19 mouse cellular contexts compared by ENCODE assay signal in the genomic region with DNA sequence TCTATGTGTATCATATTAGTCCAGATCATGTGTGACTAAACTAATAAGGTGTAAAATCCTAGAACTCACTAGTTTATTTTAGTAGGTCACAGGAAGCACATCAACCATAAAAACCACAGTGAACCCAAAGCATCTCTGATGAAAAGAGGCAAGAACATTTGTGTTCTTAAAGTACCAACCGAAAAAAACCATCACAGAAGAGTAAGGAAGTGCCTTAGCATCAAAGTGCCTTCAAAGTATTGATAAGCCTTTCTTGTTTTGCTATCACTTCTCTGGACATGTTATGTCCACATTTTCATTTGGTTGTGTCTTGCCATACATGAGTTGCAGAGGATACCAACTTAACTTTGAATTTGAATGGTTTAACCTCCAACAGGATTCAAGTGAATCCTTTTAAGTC. TPM values are rescaled to one million over a fixed set of nuclear protein-coding genes. Genes with fewer than 3 reads are reported as not detected.
A peak's percentile ranks its signal among the peaks of the same experiment; 100 is the strongest.
DNase-seq lines count a peak whose midpoint lies in the region; ATAC-seq and TF ChIP-seq lines count a peak whose summit lies in the region.
"Had no signal": no experiment of that assay in that cellular context is flagged by ENCODE, and none has a peak within 500 bp of the region (broad histone marks: within the 10 kb centered on the region; RNA-seq: fewer than 3 reads in every experiment).

No protein-coding gene starts in this region.

- peak; percentile 24 for DNase-seq in thymus, postnatal 14 days
- no peak for DNase-seq in thymus, adult 2 months
- DNase-seq in MEL (ENCODE audit: low read depth, low spot score) = no peak
- DNase-seq in layer of hippocampus, postnatal 14 days (ENCODE audit: low spot score in 2 of 2) = no peak
- no peak for DNase-seq in c-Kit-positive CD71-positive TER-119-positive erythroid progenitor cells, embryonic 14.5 days (ENCODE audit: low spot score)
- DNase-seq in gastrocnemius, postnatal 14 days = no peak
- DNase-seq: adrenal gland, postnatal 14 days; cerebellum, adult 18-20 months; cerebellum, adult 9-11 months; cerebellum, postnatal 36 days; gastrocnemius, postnatal 25 days had no signal

- no peak overlapping the region for H3K9ac ChIP-seq in MEL (ENCODE audit: control insufficient read depth, low read depth, low read length, poor library complexity, severe bottlenecking)
- H3K9ac ChIP-seq: embryonic facial prominence, embryonic 13.5 days; forebrain, embryonic 12.5 days; heart, embryonic 12.5 days; hindbrain, embryonic 14.5 days had no signal

- 10% methylated on average over 1 of the region's 1 CpGs for WGBS in thymus, adult 2 months

- no peak for TF ChIP-seq RAD21 in MEL (IDR thresholded peaks at IDR 0.05; ENCODE audit: low read depth, low read length)

- no peaks in the 10 kb centered on the region for H3K27me3 ChIP-seq in thymus, adult 2 months (ENCODE audit: control insufficient read depth, insufficient read depth, low read length)
- H3K27me3 ChIP-seq in MEL (ENCODE audit: control insufficient read depth in 1 of 2, insufficient read depth in 2 of 2, low read length in 2 of 2) = no peaks in the 10 kb centered on the region
- H3K27me3 ChIP-seq: CH12.LX; embryonic facial prominence, embryonic 13.5 days; forebrain, embryonic 12.5 days; heart, embryonic 12.5 days had no signal

- peak; percentile 68 to 69 for TF ChIP-seq EP300 in MEL (IDR thresholded peaks at IDR 0.05; ENCODE audit: low read depth in 1 of 2, low read length in 2 of 2)

- TF ChIP-seq POLR2A in thymus, adult 2 months (IDR thresholded peaks at IDR 0.05; ENCODE audit: control insufficient read depth, extremely low read depth, insufficient read depth, low read length, poor library complexity) = no peak
- no peak for TF ChIP-seq POLR2A in MEL (IDR thresholded peaks at IDR 0.05; ENCODE audit: control insufficient read depth in 1 of 2, insufficient read depth in 1 of 2, low read depth in 1 of 2, low read length in 2 of 2, poor library complexity in 1 of 2)

- TF ChIP-seq CTCF in thymus, adult 2 months (IDR thresholded peaks at IDR 0.05; ENCODE audit: borderline replicate concordance, control insufficient read depth, extremely low read depth, insufficient read depth, low read length, poor library complexity) = no peak
- TF ChIP-seq CTCF in MEL (IDR thresholded peaks at IDR 0.05 in 2 of 3, conservative IDR thresholded peaks at IDR 0.05 in 1 of 3; ENCODE audit: control insufficient read depth in 1 of 3, insufficient read depth in 1 of 3, low read depth in 2 of 3, low read length in 3 of 3, poor library complexity in 1 of 3, severe bottlenecking in 1 of 3) = no peak

- H3K79me2 ChIP-seq in MEL (ENCODE audit: control insufficient read depth, insufficient read depth, low read length, poor library complexity) = no peaks in the 10 kb centered on the region

- H3K9me3 ChIP-seq in MEL (replicated peaks; ENCODE audit: insufficient read depth, low read length) = no peaks in the 10 kb centered on the region; the same call in 1 of the 2 replicates
- H3K9me3 ChIP-seq: embryonic facial prominence, embryonic 13.5 days; forebrain, embryonic 12.5 days; heart, embryonic 12.5 days; hindbrain, embryonic 10.5 days had no signal

- intact Hi-C loops in gastrocnemius, postnatal 14 days (cut with DNase I; ENCODE audit: low total_unique reads) = no loop called here

- peak; percentile 60 for ATAC-seq in inflammation-experienced regulatory T-cells, adult 6 months
- ATAC-seq: forebrain, embryonic 16.5 days had no signal

- no peak overlapping the region for H3K4me3 ChIP-seq in thymus, adult 2 months (ENCODE audit: control insufficient read depth, insufficient read depth, low read length)
- H3K4me3 ChIP-seq in MEL (ENCODE audit: control insufficient read depth in 1 of 2, insufficient read depth in 1 of 2, low read depth in 2 of 2, low read length in 2 of 2) = no peak overlapping the region
- H3K4me3 ChIP-seq: embryonic facial prominence, embryonic 13.5 days; forebrain, embryonic 12.5 days; heart, embryonic 12.5 days; hindbrain, embryonic 10.5 days had no signal

- no peak overlapping the region for H3K27ac ChIP-seq in thymus, adult 2 months (ENCODE audit: control insufficient read depth, insufficient read depth, low read length)
- H3K27ac ChIP-seq in MEL (ENCODE audit: control insufficient read depth, low read depth, low read length) = no peak overlapping the region
- H3K27ac ChIP-seq: embryonic facial prominence, embryonic 13.5 days; forebrain, embryonic 12.5 days; hindbrain, embryonic 10.5 days; hindbrain, embryonic 14.5 days had no signal

- peaks cover 2% of the 10 kb centered on the region; the same call in 1 of the 2 replicates for H3K4me1 ChIP-seq in thymus, adult 2 months (replicated peaks; ENCODE audit: control insufficient read depth, insufficient read depth, low read length)
- H3K4me1 ChIP-seq in MEL (ENCODE audit: control insufficient read depth in 1 of 2, insufficient read depth in 2 of 2, low read length in 2 of 2) = peaks cover 22 to 29% of the 10 kb centered on the region in 2 experiments
- H3K4me1 ChIP-seq: embryonic facial prominence, embryonic 13.5 days; forebrain, embryonic 12.5 days; heart, embryonic 12.5 days; hindbrain, embryonic 10.5 days had no signal

- no peaks in the 10 kb centered on the region for H3K36me3 ChIP-seq in thymus, adult 2 months (ENCODE audit: control insufficient read depth, insufficient read depth, low read length)
- H3K36me3 ChIP-seq in MEL (ENCODE audit: control insufficient read depth in 1 of 2, insufficient read depth in 2 of 2, low read length in 2 of 2) = peaks cover 0 to 51% of the 10 kb centered on the region in 2 experiments; a peak in 3 of 4 replicates
- H3K36me3 ChIP-seq: embryonic facial prominence, embryonic 13.5 days; forebrain, embryonic 12.5 days; heart, embryonic 12.5 days; hindbrain, embryonic 10.5 days had no signal

TF ChIP-seq in MEL, 35 proteins besides CTCF, POLR2A, EP300 and RAD21 (continues in another document):
- peak; percentile 76 for TF ChIP-seq GATA1 (IDR thresholded peaks at IDR 0.05; ENCODE audit: low read depth, low read length)
- TF ChIP-seq HCFC1 (IDR thresholded peaks at IDR 0.05; ENCODE audit: low read depth, low read length) = no peak
- TF ChIP-seq MYC (IDR thresholded peaks at IDR 0.05; ENCODE audit: low read depth, low read length) = no peak
- TF ChIP-seq E2F4 (IDR thresholded peaks at IDR 0.05; ENCODE audit: borderline replicate concordance, low read depth, low read length) = no peak
- no peak for TF ChIP-seq TBP (IDR thresholded peaks at IDR 0.05; ENCODE audit: low read depth, low read length)
- no peak for TF ChIP-seq CHD2 (IDR thresholded peaks at IDR 0.05; ENCODE audit: low read length)
- peak; percentile 53; the same call in 1 of the 2 replicates for TF ChIP-seq RCOR1 (IDR thresholded peaks at IDR 0.05; ENCODE audit: low read depth, low read length)
- no peak for TF ChIP-seq USF1 (IDR thresholded peaks at IDR 0.05; ENCODE audit: low read depth, low read length)
- 0 out of 2 replicates have a peak, but pooled peaks have one; percentile 28 for TF ChIP-seq ELF1 (IDR thresholded peaks at IDR 0.05; ENCODE audit: low read depth, low read length)
- TF ChIP-seq MAFK (IDR thresholded peaks at IDR 0.05; ENCODE audit: borderline replicate concordance, low read depth, low read length) = no peak
- no peak for TF ChIP-seq USF2 (IDR thresholded peaks at IDR 0.05; ENCODE audit: borderline replicate concordance in 1 of 2, insufficient read depth in 1 of 2, low read depth in 1 of 2, low read length in 2 of 2)
- TF ChIP-seq POLR2AphosphoS5 (IDR thresholded peaks at IDR 0.05; ENCODE audit: borderline replicate concordance, low read depth, low read length) = no peak
- TF ChIP-seq CHD1 (IDR thresholded peaks at IDR 0.05; ENCODE audit: low read depth, low read length) = no peak
- no peak for TF ChIP-seq ZMIZ1 (IDR thresholded peaks at IDR 0.05; ENCODE audit: low read depth, low read length)
- no peak for TF ChIP-seq TAL1 (IDR thresholded peaks at IDR 0.05; ENCODE audit: low read length)
- peak; percentile 60 for TF ChIP-seq TCF12 (IDR thresholded peaks at IDR 0.05; ENCODE audit: low read depth, low read length)
- no peak for TF ChIP-seq MXI1 (IDR thresholded peaks at IDR 0.05; ENCODE audit: low read depth, low read length)
- no peak for TF ChIP-seq JUND (IDR thresholded peaks at IDR 0.05; ENCODE audit: low read depth, low read length)
- TF ChIP-seq ETS1 (IDR thresholded peaks at IDR 0.05; ENCODE audit: low read depth, low read length) = peak; percentile 13; the same call in 1 of the 2 replicates
- TF ChIP-seq ZC3H11A (IDR thresholded peaks at IDR 0.05; ENCODE audit: low read depth, low read length) = no peak
- TF ChIP-seq SIN3A (IDR thresholded peaks at IDR 0.05; ENCODE audit: low read length) = no peak
- no peak for TF ChIP-seq NRF1 (IDR thresholded peaks at IDR 0.05; ENCODE audit: insufficient read depth, low read depth, low read length, poor library complexity, severe bottlenecking)
- TF ChIP-seq NELFE (IDR thresholded peaks at IDR 0.05; ENCODE audit: low read depth, low read length) = no peak
- no peak for TF ChIP-seq KAT2A (conservative IDR thresholded peaks at IDR 0.05; ENCODE audit: low read depth, low read length)
- no peak for TF ChIP-seq BHLHE40 (IDR thresholded peaks at IDR 0.05; ENCODE audit: borderline replicate concordance, low read depth, low read length)
- TF ChIP-seq GABPA (IDR thresholded peaks at IDR 0.05; ENCODE audit: low read depth, low read length) = no peak
- TF ChIP-seq MYB (IDR thresholded peaks at IDR 0.05; ENCODE audit: low read depth, low read length) = no peak

RNA-seq across cellular contexts. Expression of a gene that starts 1.4 kb away (rescaled TPM):
- polyA plus RNA-seq in thymus, adult 2 months (2012; rRNA removed) = 1.9 and 2.7 TPM in 2 replicates
- 6.2 and 10.8 TPM in 2 replicates for total RNA-seq in MEL (2012; rRNA removed)
- 1 to 10 TPM in 1 of 2 experiments, not detected in 1; 4.1 TPM for polyA plus RNA-seq in MEL (2012; ENCODE audit: insufficient read depth in 1 of 2, insufficient read length in 2 of 2, low read depth in 1 of 2, low replicate concordance in 2 of 2, missing spikeins in 1 of 2)
- 100 to 1,000 TPM in 1 of 3 experiments, 10 to 100 TPM in 2; 22.0 to 215 (median 46.1) TPM for polyA plus RNA-seq in inflammation-experienced regulatory T-cells, adult 6 months (2017; shearing (Covaris generic))
- under 1 TPM; 0.17 to 0.30 TPM for total RNA-seq in layer of hippocampus, postnatal 14 days (2021)
- 1 to 10 TPM in 1 of 2 experiments, under 1 TPM in 1; 0.78 to 1.2 TPM for total RNA-seq in gastrocnemius, postnatal 14 days (2021)
- total RNA-seq: CH12.LX had no signal

RNA-seq across cellular contexts. Expression of a gene that starts 21.0 kb away (rescaled TPM):
- 0.88 and 3.2 TPM in 2 replicates for polyA plus RNA-seq in thymus, adult 2 months (2012; rRNA removed)
- total RNA-seq in MEL (2012; rRNA removed) = 0.04 TPM in 1 of 2 replicates, not detected in the other
- under 1 TPM in 1 of 2 experiments, not detected in 1; 0.68 TPM for polyA plus RNA-seq in MEL (2012; ENCODE audit: insufficient read depth in 1 of 2, insufficient read length in 2 of 2, low read depth in 1 of 2, low replicate concordance in 2 of 2, missing spikeins in 1 of 2)
- polyA plus RNA-seq in inflammation-experienced regulatory T-cells, adult 6 months (2017; shearing (Covaris generic)) = 100 to 1,000 TPM in 1 of 3 experiments, 1 to 10 TPM in 2; 2.6 to 101 (median 7.8) TPM
- total RNA-seq in layer of hippocampus, postnatal 14 days (2021) = 10 to 100 TPM in 1 of 2 experiments, 1 to 10 TPM in 1; 8.0 to 11.3 TPM
- total RNA-seq in gastrocnemius, postnatal 14 days (2021) = under 1 TPM; 0.11 to 0.47 TPM
